Mouse (Mus musculus): ENCODE measurements at regions not wholly inside any gene's neighbourhood (a gene's known extent, or its start where the extent isn't known, plus 50 kb on each side); places are given as distances from the start of the nearest gene placed in this dataset.

DNA sequence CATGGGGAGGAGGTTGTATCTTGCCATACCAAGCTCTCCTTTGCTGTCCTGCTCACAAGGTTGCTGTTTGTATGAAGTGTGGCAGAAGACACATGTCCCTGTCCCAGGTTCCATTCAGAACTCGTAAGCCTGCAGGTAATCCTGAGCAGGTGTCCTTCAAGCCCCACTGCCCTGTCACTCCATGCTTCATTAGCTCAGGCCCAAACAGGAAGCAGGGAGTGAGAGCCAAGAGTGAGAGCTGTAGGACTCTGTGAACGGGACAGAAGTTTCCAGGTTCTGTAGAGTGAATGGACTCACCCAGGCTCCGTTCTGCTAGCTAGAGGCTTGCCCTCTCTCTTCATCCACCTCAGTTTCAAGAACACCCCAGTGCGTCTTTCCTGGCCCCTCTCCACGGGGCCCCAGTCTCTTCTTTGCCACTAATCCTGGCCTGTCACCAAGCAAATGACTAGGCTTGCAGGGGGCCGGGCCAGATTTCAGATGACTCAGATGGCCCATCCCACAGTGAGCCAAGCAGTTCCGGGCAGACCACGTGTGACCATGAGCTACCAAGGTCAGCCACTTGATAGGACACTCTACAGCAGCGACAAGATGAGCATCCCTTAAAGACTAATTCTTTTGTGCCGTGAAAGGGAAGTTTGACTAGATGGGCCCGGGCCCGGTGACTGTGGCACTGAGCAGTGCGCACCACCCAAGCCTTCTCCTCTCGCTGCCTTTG is 54.4 kb upstream of the Ubr2 start:
- no peak for TF ChIP-seq CTCF (IDR thresholded peaks at IDR 0.05)
- H3K27ac ChIP-seq: no peak overlapping the region
- intact Hi-C loops (cut with DNase I): no loop called here
- H3K4me3 ChIP-seq: no peak overlapping the region
- no peak for DNase-seq (ENCODE audit: extremely low spot score in 1 of 2, low spot score in 2 of 2)

- intact Hi-C loops (cut with DNase I): no loop called here
- DNase-seq (ENCODE audit: extremely low spot score in 1 of 2, low spot score in 2 of 2): no peak
These were observed 53.6 kb upstream of the Ubr2 start for GRCm38 (mm10) chr17:47064006-47064405.

GRCm38 (mm10) chr17:47061031-47061620 is 50.8 kb upstream of the Ubr2 start:
- intact Hi-C loops (cut with DNase I): no loop called here
- TF ChIP-seq CTCF (IDR thresholded peaks at IDR 0.05): no peak
- Histone ChIP-seq H3K27ac (no peak overlapping the region), H3K4me3 (no peak overlapping the region)
- no peak for DNase-seq (ENCODE audit: extremely low spot score in 1 of 2, low spot score in 2 of 2)

More at GRCm38 (mm10) chr17:47064006-47064405, 53.6 kb upstream of the Ubr2 start:
- no peak for TF ChIP-seq CTCF (IDR thresholded peaks at IDR 0.05)
- H3K4me3 ChIP-seq: no peak overlapping the region
- no peak overlapping the region for H3K27ac ChIP-seq

Data from left cerebral cortex, adult 2 months (tissue).